Mouse (Mus musculus): Measurements from ENCODE around the gene Tfdp2. TPM values are rescaled to one million over a fixed set of nuclear protein-coding genes. Genes with fewer than 3 reads are reported as not detected.

The Tfdp2 gene
- total RNA-seq, 2 experiments from 2014 or later = 75.3 to 89.2 TPM

Other genes with a start within 250 kb of the Tfdp2 start
- gene Xrn1, start 241.5 kb upstream of the Tfdp2 start, total RNA-seq (2021) = 10 to 100 TPM; 13.6 to 20.6 TPM
- 1 to 10 TPM; 1.7 to 2.4 TPM for gene Gk5, start 76.9 kb upstream of the Tfdp2 start, total RNA-seq (2021)
- 10 to 100 TPM; 51.6 to 63.6 TPM for gene Atp1b3, start 168.2 kb downstream of the Tfdp2 start, total RNA-seq (2021)

All from heart, adult 18-20 months (tissue).